Mouse (Mus musculus): ENCODE results near the gene Exoc8. TPM values are rescaled to one million over a fixed set of nuclear protein-coding genes. Genes with fewer than 3 reads are reported as not detected.

Exoc8 gene
- polyA plus RNA-seq, 1 experiment from 2014 or later = 9.7 TPM

DNA sequence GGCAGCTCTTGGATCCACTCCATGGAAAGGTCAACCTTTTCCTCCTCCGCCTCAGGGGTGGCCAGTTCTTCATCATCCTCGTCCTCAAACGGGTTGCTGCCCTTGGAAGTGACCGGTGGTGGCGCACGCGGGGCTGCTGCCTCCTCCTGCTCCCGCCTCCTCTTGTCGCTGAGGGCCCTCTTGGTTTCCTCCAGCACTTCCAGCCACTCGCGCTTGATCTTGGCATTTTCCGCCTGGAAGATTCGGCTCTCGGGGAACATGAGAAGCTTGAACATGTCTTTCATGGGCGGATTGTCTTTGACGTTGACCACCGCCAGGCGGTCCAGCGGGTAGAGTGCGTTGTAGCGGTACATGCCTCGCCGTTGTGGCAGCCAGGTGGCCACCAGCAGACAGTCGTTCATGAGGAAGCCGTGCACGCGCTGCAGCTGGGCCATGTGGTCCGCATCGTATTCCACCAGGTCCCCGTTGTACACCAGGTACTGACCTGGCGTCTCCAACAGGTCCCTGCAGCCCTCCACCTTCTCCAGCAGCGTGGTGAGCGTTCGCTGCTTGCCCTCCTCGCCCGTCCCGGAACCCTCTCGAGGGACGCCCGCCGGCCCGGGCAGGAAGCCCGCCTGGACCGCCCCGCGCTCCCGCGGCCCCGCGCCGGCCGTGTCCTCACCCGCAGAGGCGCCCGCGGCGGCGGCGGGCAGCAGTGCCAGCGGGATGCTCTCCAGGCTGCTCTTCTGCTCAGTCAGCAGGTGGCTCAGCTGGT lies 696 bp downstream of the Exoc8 start:
- DNase-seq (ENCODE audit: low spot score) (peak; percentile 71), ATAC-seq (replicated peaks; ENCODE audit: low FRiP score) (peak; percentile 40)
- peak overlapping the region; percentile 75 for H3K27ac ChIP-seq (ENCODE audit: low read depth, low read length)
- no peaks in the 10 kb centered on the region for H3K9me3 ChIP-seq (ENCODE audit: control insufficient read depth, low read length)
- peaks cover 15% of the 10 kb centered on the region for H3K4me1 ChIP-seq (replicated peaks; ENCODE audit: control insufficient read depth, insufficient read depth, low read length)
- H3K27me3 ChIP-seq (replicated peaks; ENCODE audit: control insufficient read depth, insufficient read depth, low read length) = no peaks in the 10 kb centered on the region
- H3K4me3 ChIP-seq (ENCODE audit: low read depth, low read length) = peak overlapping the region; percentile 98
- H3K36me3 ChIP-seq (ENCODE audit: control insufficient read depth, insufficient read depth, low read length) = peaks cover 34% of the 10 kb centered on the region
- peak overlapping the region; percentile 79 for H3K9ac ChIP-seq (ENCODE audit: low read depth, low read length)
- H3K4me2 ChIP-seq = peak overlapping the region; percentile 96
- WGBS = 1% methylated on average over 60 of the region's 60 CpGs

DNA sequence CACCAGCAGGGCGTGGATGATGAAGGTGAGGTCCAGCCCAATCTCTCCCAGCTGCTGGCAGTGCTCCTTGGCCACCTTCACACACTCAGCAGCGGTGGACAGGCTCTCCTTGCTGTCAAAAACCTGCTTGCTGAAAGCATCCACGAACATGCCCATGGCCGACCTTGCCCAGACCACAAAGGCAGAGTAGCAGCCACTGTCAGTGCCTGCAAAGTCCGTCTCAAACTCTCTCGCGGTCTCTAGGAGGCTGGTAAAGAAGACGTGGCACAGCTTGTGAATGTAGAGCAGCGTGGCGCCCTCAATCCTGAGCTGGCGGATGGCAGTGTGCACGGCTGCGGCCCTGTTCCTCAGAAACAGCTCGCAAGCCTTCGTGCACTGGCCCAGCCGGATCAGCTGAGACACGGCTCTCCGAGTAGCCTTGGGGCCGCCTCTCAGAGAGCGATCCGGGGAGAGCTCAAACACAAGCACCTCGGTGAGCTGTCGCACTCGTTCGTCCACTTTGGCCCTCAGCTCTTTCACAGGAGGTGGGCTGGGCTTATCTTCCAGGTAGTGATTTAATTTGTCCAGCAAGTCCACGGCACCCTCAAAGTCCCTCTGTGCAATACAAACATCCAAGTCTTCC lies 1.4 kb downstream of the Exoc8 start:
- Histone ChIP-seq H3K4me2 (peak overlapping the region; percentile 96), H3K27ac (ENCODE audit: low read depth, low read length) (no peak overlapping the region), H3K4me3 (ENCODE audit: low read depth, low read length) (peak overlapping the region; percentile 98), H3K27me3 (replicated peaks; ENCODE audit: control insufficient read depth, insufficient read depth, low read length) (no peaks in the 10 kb centered on the region), H3K9ac (ENCODE audit: low read depth, low read length) (peak overlapping the region; percentile 79; the same call in 1 of the 2 replicates), H3K36me3 (ENCODE audit: control insufficient read depth, insufficient read depth, low read length) (peaks cover 30% of the 10 kb centered on the region), H3K9me3 (ENCODE audit: control insufficient read depth, low read length) (no peaks in the 10 kb centered on the region), H3K4me1 (replicated peaks; ENCODE audit: control insufficient read depth, insufficient read depth, low read length) (peaks cover 15% of the 10 kb centered on the region)
- 80% methylated on average over 26 of the region's 26 CpGs for WGBS
- ATAC-seq (replicated peaks; ENCODE audit: low FRiP score) (no peak), DNase-seq (ENCODE audit: low spot score) (peak; percentile 46)

DNA sequence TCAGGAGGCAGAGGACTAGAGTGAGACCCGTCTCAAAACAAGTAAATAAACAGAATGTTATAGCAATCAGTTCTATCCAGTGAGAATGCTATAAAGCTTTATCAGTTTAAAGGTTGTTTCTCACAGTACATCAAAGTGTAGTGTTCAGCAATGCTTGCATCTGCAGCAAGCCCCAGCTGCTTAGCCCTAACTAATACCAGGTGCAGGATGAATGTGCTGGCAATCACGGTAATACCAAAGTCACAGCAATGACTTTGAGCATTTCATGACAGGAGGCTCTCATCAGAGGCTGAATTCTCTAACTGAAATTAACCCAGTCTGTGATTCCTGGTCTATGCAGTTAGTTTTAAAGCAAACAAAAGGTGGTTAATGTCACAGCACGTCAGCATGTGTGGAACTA lies 4.9 kb downstream of the Exoc8 start:
- Histone ChIP-seq H3K36me3 (ENCODE audit: control insufficient read depth, insufficient read depth, low read length) (peaks cover 35% of the 10 kb centered on the region), H3K27me3 (replicated peaks; ENCODE audit: control insufficient read depth, insufficient read depth, low read length) (no peaks in the 10 kb centered on the region)
- no peak for ATAC-seq (replicated peaks; ENCODE audit: low FRiP score)

DNA sequence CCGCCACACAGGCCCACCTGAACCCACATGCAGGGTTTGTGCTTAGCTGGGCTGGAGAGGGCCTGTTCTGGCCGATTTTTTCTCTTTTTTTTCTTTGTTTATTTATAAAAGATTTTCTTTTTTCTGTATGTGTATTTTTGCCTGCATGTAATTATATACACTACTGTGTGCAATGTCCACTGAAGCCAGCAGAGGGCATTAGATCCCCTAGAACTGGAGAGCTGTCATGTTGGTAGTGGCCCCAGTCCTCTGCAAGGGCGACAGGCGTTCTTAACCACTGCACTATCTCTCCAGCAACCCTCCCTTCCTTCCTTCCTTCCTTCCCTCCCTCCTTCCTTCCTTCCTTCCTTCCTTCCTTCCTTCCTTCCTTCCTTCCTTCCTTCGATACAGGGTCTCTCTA lies 9.1 kb downstream of the Exoc8 start:
- Histone ChIP-seq H3K9ac (ENCODE audit: low read depth, low read length) (no peak overlapping the region), H3K27ac (ENCODE audit: low read depth, low read length) (no peak overlapping the region), H3K4me2 (no peak overlapping the region), H3K4me1 (replicated peaks; ENCODE audit: control insufficient read depth, insufficient read depth, low read length) (no peaks in the 10 kb centered on the region), H3K36me3 (ENCODE audit: control insufficient read depth, insufficient read depth, low read length) (peaks cover 57% of the 10 kb centered on the region), H3K4me3 (ENCODE audit: low read depth, low read length) (no peak overlapping the region), H3K27me3 (replicated peaks; ENCODE audit: control insufficient read depth, insufficient read depth, low read length) (no peaks in the 10 kb centered on the region), H3K9me3 (ENCODE audit: control insufficient read depth, low read length) (no peaks in the 10 kb centered on the region; the same call in 1 of the 2 replicates)
- DNase-seq (ENCODE audit: low spot score) (no peak), ATAC-seq (replicated peaks; ENCODE audit: low FRiP score) (no peak)
- WGBS = 95% methylated on average over 5 of the region's 5 CpGs

More for the DNA sequence above, 4.9 kb downstream of the Exoc8 start:
- WGBS = 78% methylated on average over 3 of the region's 3 CpGs
- Histone ChIP-seq H3K4me2 (no peak overlapping the region), H3K9ac (ENCODE audit: low read depth, low read length) (no peak overlapping the region), H3K9me3 (ENCODE audit: control insufficient read depth, low read length) (no peaks in the 10 kb centered on the region; the same call in 1 of the 2 replicates), H3K4me3 (ENCODE audit: low read depth, low read length) (no peak overlapping the region), H3K27ac (ENCODE audit: low read depth, low read length) (no peak overlapping the region), H3K4me1 (replicated peaks; ENCODE audit: control insufficient read depth, insufficient read depth, low read length) (peaks cover 10% of the 10 kb centered on the region)
- no peak for DNase-seq (ENCODE audit: low spot score)

DNA sequence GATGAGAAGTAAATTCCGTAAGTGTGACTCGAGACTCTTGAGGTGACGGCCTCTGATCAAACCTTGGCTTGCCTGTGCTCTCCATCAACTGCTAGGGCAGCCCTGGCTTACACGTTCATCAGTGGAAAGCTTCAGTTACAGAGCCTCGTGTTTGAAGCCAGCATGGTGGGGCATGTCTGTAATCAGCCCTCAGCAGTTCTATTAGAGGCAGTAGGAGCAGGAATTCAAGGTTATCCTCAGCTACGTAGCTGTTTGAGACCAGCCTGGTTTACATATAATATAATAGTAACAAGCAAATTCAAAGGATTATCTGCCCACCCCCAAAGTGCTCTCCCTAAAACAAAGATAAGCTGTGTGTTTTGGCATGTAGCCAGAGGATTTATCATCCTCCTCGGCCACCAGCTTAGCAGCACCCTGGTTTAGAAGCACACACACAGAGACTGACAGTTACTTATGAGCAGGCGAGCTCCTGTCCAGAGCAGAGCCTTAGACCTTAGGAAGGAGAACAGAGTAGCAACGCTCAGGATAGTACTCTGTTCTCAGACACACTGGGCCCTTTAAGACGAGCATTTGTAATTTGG lies 18.5 kb downstream of the Exoc8 start:
- no peak overlapping the region for H3K4me2 ChIP-seq
- ATAC-seq (replicated peaks; ENCODE audit: low FRiP score) = no peak
- peaks cover 59% of the 10 kb centered on the region for H3K36me3 ChIP-seq (ENCODE audit: control insufficient read depth, insufficient read depth, low read length)
- H3K4me3 ChIP-seq (ENCODE audit: low read depth, low read length) = no peak overlapping the region
- no peaks in the 10 kb centered on the region for H3K27me3 ChIP-seq (replicated peaks; ENCODE audit: control insufficient read depth, insufficient read depth, low read length)
- H3K4me1 ChIP-seq (replicated peaks; ENCODE audit: control insufficient read depth, insufficient read depth, low read length) = no peaks in the 10 kb centered on the region
- no peak overlapping the region for H3K9ac ChIP-seq (ENCODE audit: low read depth, low read length)
- WGBS = 80% methylated on average over 10 of the region's 10 CpGs
- DNase-seq (ENCODE audit: low spot score) = no peak
- no peak overlapping the region for H3K27ac ChIP-seq (ENCODE audit: low read depth, low read length)
- no peaks in the 10 kb centered on the region for H3K9me3 ChIP-seq (ENCODE audit: control insufficient read depth, low read length)

DNA sequence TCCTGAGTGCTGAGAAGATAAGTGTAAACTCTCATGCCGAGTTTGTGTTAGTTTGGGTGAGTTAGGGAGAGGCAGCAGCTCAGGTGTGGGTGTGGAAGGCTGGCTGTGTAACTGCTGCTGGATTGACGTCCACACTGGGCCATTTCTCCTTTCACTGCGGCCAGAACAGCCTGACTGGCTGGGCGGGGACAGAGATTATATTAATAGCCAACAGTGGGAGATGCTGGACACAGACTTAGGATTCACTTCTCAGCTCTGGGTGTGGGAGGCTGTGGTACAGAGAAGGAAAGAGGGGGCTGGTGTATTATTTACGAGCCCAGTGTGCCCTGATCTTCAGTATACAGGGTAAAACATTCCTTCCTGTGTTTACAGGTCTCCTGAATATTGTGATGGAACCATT lies 19.4 kb downstream of the Exoc8 start:
- Histone ChIP-seq H3K4me2 (no peak overlapping the region), H3K4me3 (ENCODE audit: low read depth, low read length) (no peak overlapping the region), H3K27me3 (replicated peaks; ENCODE audit: control insufficient read depth, insufficient read depth, low read length) (no peaks in the 10 kb centered on the region), H3K27ac (ENCODE audit: low read depth, low read length) (no peak overlapping the region), H3K4me1 (replicated peaks; ENCODE audit: control insufficient read depth, insufficient read depth, low read length) (no peaks in the 10 kb centered on the region), H3K36me3 (ENCODE audit: control insufficient read depth, insufficient read depth, low read length) (peaks cover 57% of the 10 kb centered on the region), H3K9ac (ENCODE audit: low read depth, low read length) (no peak overlapping the region), H3K9me3 (ENCODE audit: control insufficient read depth, low read length) (no peaks in the 10 kb centered on the region)
- DNase-seq (ENCODE audit: low spot score) (no peak), ATAC-seq (replicated peaks; ENCODE audit: low FRiP score) (no peak)
- 89% methylated on average over 5 of the region's 5 CpGs for WGBS

DNA sequence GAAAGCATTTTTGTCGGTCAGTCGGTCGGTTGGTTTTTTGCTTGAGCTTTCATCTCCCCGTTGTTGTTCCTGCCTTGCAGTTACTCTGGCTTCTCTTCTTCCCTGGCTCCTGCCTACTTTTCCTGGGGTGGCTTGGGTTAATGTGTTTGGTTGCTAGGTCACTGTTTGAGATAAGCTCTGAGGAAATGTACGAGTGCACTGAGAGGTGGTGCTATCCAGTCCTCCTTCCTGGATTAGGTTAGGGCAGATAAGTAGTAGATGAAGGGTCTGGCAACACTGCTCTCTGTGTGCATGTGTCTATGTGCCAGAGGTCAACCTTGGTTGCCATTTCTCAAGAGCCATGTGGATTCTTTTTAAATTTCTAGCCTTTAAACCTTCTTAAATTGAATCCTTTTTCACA lies 24.8 kb downstream of the Exoc8 start:
- Histone ChIP-seq H3K4me2 (no peak overlapping the region), H3K9ac (ENCODE audit: low read depth, low read length) (no peak overlapping the region), H3K4me1 (replicated peaks; ENCODE audit: control insufficient read depth, insufficient read depth, low read length) (no peaks in the 10 kb centered on the region; the same call in 1 of the 2 replicates), H3K36me3 (ENCODE audit: control insufficient read depth, insufficient read depth, low read length) (peaks cover 30% of the 10 kb centered on the region), H3K27me3 (replicated peaks; ENCODE audit: control insufficient read depth, insufficient read depth, low read length) (no peaks in the 10 kb centered on the region), H3K4me3 (ENCODE audit: low read depth, low read length) (no peak overlapping the region), H3K27ac (ENCODE audit: low read depth, low read length) (no peak overlapping the region), H3K9me3 (ENCODE audit: control insufficient read depth, low read length) (no peaks in the 10 kb centered on the region)
- no peak for DNase-seq (ENCODE audit: low spot score)
- no peak for ATAC-seq (replicated peaks; ENCODE audit: low FRiP score)
- WGBS = 78% methylated on average over 5 of the region's 5 CpGs

DNA sequence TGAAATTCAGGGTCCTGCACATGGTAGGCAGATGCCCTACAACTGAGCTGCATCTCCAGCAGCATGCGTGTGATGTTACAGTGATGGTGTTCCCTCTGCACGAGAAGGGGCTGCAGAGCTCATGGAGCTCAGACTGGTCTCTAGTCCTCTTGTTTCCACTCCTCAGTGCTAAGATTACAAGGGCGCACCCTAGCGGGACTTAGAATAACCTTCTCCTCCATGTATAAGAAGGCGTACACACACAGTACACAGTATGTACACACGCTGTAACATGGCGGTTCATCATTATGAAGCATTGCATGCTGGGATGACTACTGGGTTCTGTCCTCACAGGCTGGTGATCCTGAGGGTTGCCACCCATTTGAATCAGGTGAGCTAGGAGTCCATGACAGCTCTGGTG lies 25.4 kb downstream of the Exoc8 start:
- Histone ChIP-seq H3K36me3 (ENCODE audit: control insufficient read depth, insufficient read depth, low read length) (peaks cover 27% of the 10 kb centered on the region), H3K4me3 (ENCODE audit: low read depth, low read length) (no peak overlapping the region), H3K9me3 (ENCODE audit: control insufficient read depth, low read length) (no peaks in the 10 kb centered on the region), H3K9ac (ENCODE audit: low read depth, low read length) (no peak overlapping the region), H3K4me1 (replicated peaks; ENCODE audit: control insufficient read depth, insufficient read depth, low read length) (peaks cover 6% of the 10 kb centered on the region), H3K4me2 (no peak overlapping the region), H3K27me3 (replicated peaks; ENCODE audit: control insufficient read depth, insufficient read depth, low read length) (no peaks in the 10 kb centered on the region), H3K27ac (ENCODE audit: low read depth, low read length) (no peak overlapping the region)
- DNase-seq (ENCODE audit: low spot score) (no peak), ATAC-seq (replicated peaks; ENCODE audit: low FRiP score) (no peak; the same call in 1 of the 2 replicates)
- WGBS = 91% methylated on average over 7 of the region's 7 CpGs
